Mouse (Mus musculus) neural tube, embryonic 15.5 days (tissue): ENCODE measurements around the gene Zfp444. TPM values are rescaled to one million over a fixed set of nuclear protein-coding genes. Genes with fewer than 3 reads are reported as not detected.

ENCODE experiments used
- ATAC-seq: fragments of 200-750 bp; cut with Nextera tagmentation; 2 replicates; pipeline ENCODE4 v1.8.0; 2017; ENCODE audit warnings: mild to moderate bottlenecking, moderate TSS enrichment, moderate library complexity; ENCODE audit not compliant: low FRiP score
- H3K27ac ChIP-seq: fragments of 300-500 bp; sonication (generic); replicated peaks from 2 replicates; pipeline ENCODE4 v1.5.1; 2015; ENCODE audit warnings: mild to moderate bottlenecking, inconsistent platforms
- H3K27me3 ChIP-seq: fragments of 300-500 bp; sonication (generic); replicated peaks from 2 replicates; pipeline ENCODE4 v1.6.1; 2015; ENCODE audit warnings: inconsistent platforms
- H3K36me3 ChIP-seq: fragments of 300-500 bp; sonication (generic); 2 replicates; pipeline ENCODE4 v1.6.1; 2015; ENCODE audit warnings: inconsistent platforms
- H3K4me1 ChIP-seq: fragments of 300-500 bp; sonication (generic); 2 replicates; pipeline ENCODE4 v1.6.1; 2015; ENCODE audit warnings: inconsistent platforms
- H3K4me2 ChIP-seq: fragments of 300-500 bp; sonication (generic); 2 replicates; pipeline ENCODE4 v1.6.1; 2015; ENCODE audit warnings: inconsistent platforms, mild to moderate bottlenecking, moderate library complexity
- H3K4me3 ChIP-seq: fragments of 300-500 bp; sonication (generic); replicated peaks from 2 replicates; pipeline ENCODE4 v1.5.1; 2015; ENCODE audit warnings: mild to moderate bottlenecking, inconsistent platforms
- H3K9ac ChIP-seq: fragments of 300-500 bp; sonication (generic); replicated peaks from 2 replicates; pipeline ENCODE4 v1.6.1; 2015; ENCODE audit warnings: mild to moderate bottlenecking, inconsistent platforms
- H3K9me3 ChIP-seq: fragments of 300-500 bp; sonication (generic); replicated peaks from 2 replicates; pipeline ENCODE4 v1.6.1; 2016; ENCODE audit warnings: inconsistent platforms
- WGBS: fragments of 180-500 bp; shearing (Covaris S2); methylation state at CpG from one replicate; pipeline ENCODE4 v1.1.7; 2015; ENCODE audit warnings: mixed read lengths; 5-methylcytosine and 5-hydroxymethylcytosine counted together
- polyA plus RNA-seq: library from polyadenylated mRNA; unstranded; fragments of >200 nt; fragmentation: Nextera tagmentation; extraction: Ambion mirVana; gene quantifications from 2 replicates; pipeline ENCODE4 v1.2.1, GENCODE M21; 2015

Zfp444 gene
- polyA plus RNA-seq, result 80.3 and 86.4 TPM in 2 replicates

- Histone ChIP-seq H3K4me2 (peak within 1 kb of the TSS; percentile 89), H3K27ac (peak within 1 kb of the TSS; percentile 92), H3K36me3 (peaks cover 14% of the 10 kb centered on the region; the same call in 1 of the 2 replicates), H3K4me1 (peaks cover 22% of the 10 kb centered on the region), H3K9me3 (no peaks in the 10 kb centered on the region), H3K4me3 (peak within 1 kb of the TSS; percentile 68), H3K27me3 (no peaks in the 10 kb centered on the region), H3K9ac (peak within 1 kb of the TSS; percentile 67)
- ATAC-seq, result peak; percentile 97
- WGBS, result 0% methylated on average over 37 of the region's 37 CpGs
Observed at GRCm38 (mm10) chr7:6172006-6172649, at the start of gene Zfp444. TSS of gene Zfp444 (plus strand) at chr7:6172226.

GRCm38 (mm10) chr7:6126690-6127448, 45.2 kb upstream of the Zfp444 start:
- Histone ChIP-seq H3K27ac (peak overlapping the region; percentile 68), H3K27me3 (no peaks in the 10 kb centered on the region), H3K36me3 (peaks cover 9% of the 10 kb centered on the region), H3K9me3 (no peaks in the 10 kb centered on the region), H3K4me3 (no peak overlapping the region), H3K4me1 (peaks cover 4% of the 10 kb centered on the region), H3K9ac (peak overlapping the region; percentile 11), H3K4me2 (no peak overlapping the region)
- WGBS, result 42% methylated on average over 7 of the region's 7 CpGs
- peak; percentile 87 for ATAC-seq

GRCm38 (mm10) chr7:6130346-6130745, 41.7 kb upstream of the Zfp444 start:
- peaks cover 4% of the 10 kb centered on the region for H3K4me1 ChIP-seq
- peaks cover 10% of the 10 kb centered on the region; the same call in 1 of the 2 replicates for H3K9me3 ChIP-seq
- peaks cover 32% of the 10 kb centered on the region for H3K36me3 ChIP-seq
- no peaks in the 10 kb centered on the region for H3K27me3 ChIP-seq
- WGBS, result 59% methylated on average over 4 of the region's 4 CpGs
- H3K9ac ChIP-seq, result no peak overlapping the region
- no peak overlapping the region for H3K27ac ChIP-seq
- no peak overlapping the region for H3K4me3 ChIP-seq
- no peak overlapping the region for H3K4me2 ChIP-seq
- ATAC-seq, result no peak

- Histone ChIP-seq H3K36me3 (peaks cover 38% of the 10 kb centered on the region), H3K27me3 (no peaks in the 10 kb centered on the region), H3K27ac (no peak overlapping the region), H3K9me3 (peaks cover 10% of the 10 kb centered on the region; the same call in 1 of the 2 replicates), H3K4me1 (no peaks in the 10 kb centered on the region), H3K4me2 (no peak overlapping the region), H3K9ac (no peak overlapping the region), H3K4me3 (no peak overlapping the region)
- WGBS, result 81% methylated on average over 30 of the region's 30 CpGs
- no peak for ATAC-seq
Observed at GRCm38 (mm10) chr7:6132646-6133045, 39.4 kb upstream of the Zfp444 start.

GRCm38 (mm10) chr7:6136497-6136896, 35.5 kb upstream of the Zfp444 start:
- no peak for ATAC-seq
- Histone ChIP-seq H3K27ac (no peak overlapping the region), H3K36me3 (peaks cover 32% of the 10 kb centered on the region)

GRCm38 (mm10) chr7:6139295-6139694, 32.7 kb upstream of the Zfp444 start:
- peaks cover 12% of the 10 kb centered on the region; the same call in 1 of the 2 replicates for H3K36me3 ChIP-seq
- no peak overlapping the region for H3K4me3 ChIP-seq
- H3K9ac ChIP-seq, result no peak overlapping the region
- no peak overlapping the region for H3K4me2 ChIP-seq
- peaks cover 6% of the 10 kb centered on the region for H3K4me1 ChIP-seq
- WGBS, result 79% methylated on average over 3 of the region's 3 CpGs
- H3K9me3 ChIP-seq, result no peaks in the 10 kb centered on the region
- no peaks in the 10 kb centered on the region for H3K27me3 ChIP-seq
- ATAC-seq, result no peak
- no peak overlapping the region for H3K27ac ChIP-seq

More at GRCm38 (mm10) chr7:6136497-6136896, 35.5 kb upstream of the Zfp444 start:
- H3K27me3 ChIP-seq, result no peaks in the 10 kb centered on the region
- H3K4me1 ChIP-seq, result no peaks in the 10 kb centered on the region
- no peak overlapping the region for H3K4me3 ChIP-seq
- no peak overlapping the region for H3K9ac ChIP-seq
- peaks cover 10% of the 10 kb centered on the region; the same call in 1 of the 2 replicates for H3K9me3 ChIP-seq
- H3K4me2 ChIP-seq, result no peak overlapping the region

- H3K4me3 ChIP-seq, result no peak overlapping the region
- ATAC-seq, result 0 out of 2 replicates have a peak, but pooled peaks have one; percentile 11
- WGBS, result 73% methylated on average over 2 of the region's 2 CpGs
Observed at GRCm38 (mm10) chr7:6143991-6144531, 28.0 kb upstream of the Zfp444 start.

GRCm38 (mm10) chr7:6145423-6146188, 26.4 kb upstream of the Zfp444 start:
- WGBS, result 80% methylated on average over 8 of the region's 8 CpGs
- ATAC-seq, result no peak

More at GRCm38 (mm10) chr7:6143991-6144531, 28.0 kb upstream of the Zfp444 start:
- peaks cover 36% of the 10 kb centered on the region for H3K4me1 ChIP-seq
- H3K4me2 ChIP-seq, result no peak overlapping the region
- no peak overlapping the region for H3K9ac ChIP-seq
- H3K27me3 ChIP-seq, result no peaks in the 10 kb centered on the region
- H3K36me3 ChIP-seq, result peaks cover 6% of the 10 kb centered on the region; the same call in 1 of the 2 replicates
- no peaks in the 10 kb centered on the region for H3K9me3 ChIP-seq
- H3K27ac ChIP-seq, result 0 out of 2 replicates have a peak overlapping the region, but pooled peaks have one; percentile 20

GRCm38 (mm10) chr7:6146194-6146981, 25.6 kb upstream of the Zfp444 start:
- H3K27ac ChIP-seq, result peak overlapping the region; percentile 33; the same call in 1 of the 2 replicates
- H3K27me3 ChIP-seq, result no peaks in the 10 kb centered on the region
- H3K9ac ChIP-seq, result no peak overlapping the region
- H3K4me3 ChIP-seq, result no peak overlapping the region
- H3K36me3 ChIP-seq, result peaks cover 6% of the 10 kb centered on the region; the same call in 1 of the 2 replicates
- H3K4me1 ChIP-seq, result peaks cover 49% of the 10 kb centered on the region
- no peaks in the 10 kb centered on the region for H3K9me3 ChIP-seq
- 82% methylated on average over 7 of the region's 7 CpGs for WGBS
- H3K4me2 ChIP-seq, result no peak overlapping the region
- no peak for ATAC-seq

More at GRCm38 (mm10) chr7:6145423-6146188, 26.4 kb upstream of the Zfp444 start:
- Histone ChIP-seq H3K4me3 (no peak overlapping the region), H3K27ac (no peak overlapping the region), H3K4me2 (no peak overlapping the region), H3K27me3 (no peaks in the 10 kb centered on the region), H3K9ac (no peak overlapping the region), H3K4me1 (peaks cover 43% of the 10 kb centered on the region), H3K9me3 (no peaks in the 10 kb centered on the region), H3K36me3 (peaks cover 6% of the 10 kb centered on the region; the same call in 1 of the 2 replicates)

GRCm38 (mm10) chr7:6146982-6147325, 25.1 kb upstream of the Zfp444 start:
- Histone ChIP-seq H3K4me2 (no peak overlapping the region), H3K27me3 (no peaks in the 10 kb centered on the region), H3K4me1 (peaks cover 50% of the 10 kb centered on the region), H3K36me3 (peaks cover 2% of the 10 kb centered on the region; the same call in 1 of the 2 replicates), H3K9me3 (no peaks in the 10 kb centered on the region), H3K27ac (peak overlapping the region; percentile 33; the same call in 1 of the 2 replicates), H3K9ac (no peak overlapping the region), H3K4me3 (no peak overlapping the region)
- ATAC-seq, result no peak
- WGBS, result 80% methylated on average over 2 of the region's 2 CpGs
